Mouse (Mus musculus) small intestine, adult 2 months (tissue): ENCODE results near the gene Ubqln4. TPM values are rescaled to one million over a fixed set of nuclear protein-coding genes. Genes with fewer than 3 reads are reported as not detected.

Experiments used
- H3K27ac ChIP-seq: fragments of 200-500 bp; 2 replicates; pipeline ENCODE4 v1.5.1; 2012; ENCODE audit warnings: low read depth, low read length, control low read depth, inconsistent platforms; ENCODE audit not compliant: insufficient read depth
- H3K27me3 ChIP-seq: fragments of 200-500 bp; 2 replicates; pipeline ENCODE4 v1.6.1; 2012; ENCODE audit warnings: mild to moderate bottlenecking, moderate library complexity, low read length, inconsistent platforms; ENCODE audit not compliant: control insufficient read depth, insufficient read depth
- H3K36me3 ChIP-seq: fragments of 200-500 bp; 2 replicates; pipeline ENCODE4 v1.6.1; 2012; ENCODE audit warnings: mild to moderate bottlenecking, low read length, control low read depth, inconsistent platforms; ENCODE audit not compliant: control insufficient read depth, insufficient read depth
- H3K4me1 ChIP-seq: fragments of 200-500 bp; 2 replicates; pipeline ENCODE4 v1.6.1; 2012; ENCODE audit warnings: low read length, inconsistent platforms, mixed read lengths; ENCODE audit not compliant: control insufficient read depth, insufficient read depth, insufficient read length
- H3K4me3 ChIP-seq: fragments of 200-500 bp; 2 replicates; pipeline ENCODE4 v1.5.1; 2012; ENCODE audit warnings: low read depth, mild to moderate bottlenecking, control low read depth, inconsistent platforms, low read length, moderate library complexity
- CTCF ChIP-seq: fragments of 200-500 bp; IDR thresholded peaks from 2 replicates; pipeline ENCODE4 v1.5.1; 2012; ENCODE audit warnings: low read depth, mild to moderate bottlenecking, control low read depth, inconsistent platforms, low read length, moderate library complexity, mixed read lengths; ENCODE audit not compliant: insufficient replicate concordance, insufficient read length; ENCODE audit errors: extremely low read depth
- POLR2A ChIP-seq: fragments of 200-500 bp; IDR thresholded peaks from 2 replicates; pipeline ENCODE4 v1.6.1; 2012; ENCODE audit warnings: low read depth, mild to moderate bottlenecking, control low read depth, inconsistent platforms, low read length, moderate library complexity
- WGBS: fragments of 180-500 bp; shearing (Covaris S2); methylation state at CpG from one replicate; pipeline ENCODE4 v1.1.7; 2018; 5-methylcytosine and 5-hydroxymethylcytosine counted together
- polyA plus RNA-seq: library from polyadenylated mRNA; depleted of rRNA; stranded (reverse); fragments of >200 nt; gene quantifications from 2 replicates; pipeline ENCODE4 v1.2.3, GENCODE M21; 2012

The Ubqln4 gene
- polyA plus RNA-seq, 1 experiment: 35.4 TPM

- Histone ChIP-seq H3K36me3 (no peaks in the 10 kb centered on the region), H3K4me3 (peak overlapping the region; percentile 98), H3K27me3 (0 out of 2 replicates have a peak, but pooled peaks cover 6% of the 10 kb centered on the region), H3K4me1 (peaks cover 10% of the 10 kb centered on the region), H3K27ac (no peak overlapping the region)
- TF ChIP-seq CTCF (no peak), POLR2A (0 out of 2 replicates have a peak, but pooled peaks have one; percentile 20)
- WGBS: 1% methylated on average over 61 of the region's 63 CpGs
Observed at GRCm38 (mm10) chr3:88531348-88532298, 21.9 kb upstream of the Ubqln4 start.

- TF ChIP-seq POLR2A (no peak), CTCF (no peak)
- peaks cover 14% of the 10 kb centered on the region for H3K4me1 ChIP-seq
- no peak within 1 kb of the TSS for H3K27ac ChIP-seq
- H3K27me3 ChIP-seq: 0 out of 2 replicates have a peak, but pooled peaks cover 6% of the 10 kb centered on the region
- WGBS: 3% methylated on average over 17 of the region's 31 CpGs
- H3K36me3 ChIP-seq: no peaks in the 10 kb centered on the region
- H3K4me3 ChIP-seq: peak within 1 kb of the TSS; percentile 98
Observed at GRCm38 (mm10) chr3:88532299-88532674, 21.3 kb upstream of the Ubqln4 start, which contains the start of gene Mex3a. Gene Mex3a, plus strand, starts transcription at chr3:88532395.

- peaks cover 14% of the 10 kb centered on the region for H3K4me1 ChIP-seq
- TF ChIP-seq POLR2A: no peak
- TF ChIP-seq CTCF: no peak
- H3K4me3 ChIP-seq: peak overlapping the region; percentile 59
- 0 out of 2 replicates have a peak, but pooled peaks cover 6% of the 10 kb centered on the region for H3K27me3 ChIP-seq
- no peak overlapping the region for H3K27ac ChIP-seq
- no peaks in the 10 kb centered on the region for H3K36me3 ChIP-seq
- WGBS: 8% methylated on average over 39 of the region's 40 CpGs
Observed at GRCm38 (mm10) chr3:88532689-88533511, 20.7 kb upstream of the Ubqln4 start.

- no peaks in the 10 kb centered on the region for H3K36me3 ChIP-seq
- H3K4me3 ChIP-seq: no peak overlapping the region
- H3K27ac ChIP-seq: no peak overlapping the region
- H3K27me3 ChIP-seq: 0 out of 2 replicates have a peak, but pooled peaks cover 6% of the 10 kb centered on the region
- WGBS: 52% methylated on average over 5 of the region's 5 CpGs
- H3K4me1 ChIP-seq: peaks cover 14% of the 10 kb centered on the region
- TF ChIP-seq POLR2A (no peak), CTCF (no peak)
Observed at GRCm38 (mm10) chr3:88533706-88534105, 19.9 kb upstream of the Ubqln4 start.

- Histone ChIP-seq H3K4me3 (no peak overlapping the region), H3K27me3 (0 out of 2 replicates have a peak, but pooled peaks cover 6% of the 10 kb centered on the region), H3K36me3 (no peaks in the 10 kb centered on the region), H3K27ac (no peak overlapping the region), H3K4me1 (peaks cover 14% of the 10 kb centered on the region)
- TF ChIP-seq POLR2A (no peak), CTCF (no peak)
- WGBS: 82% methylated on average over 3 of the region's 3 CpGs
Observed at GRCm38 (mm10) chr3:88535005-88535404, 18.6 kb upstream of the Ubqln4 start.

GRCm38 (mm10) chr3:88535527-88535926 is 18.0 kb upstream of the Ubqln4 start:
- no peaks in the 10 kb centered on the region for H3K36me3 ChIP-seq
- TF ChIP-seq POLR2A (no peak), CTCF (no peak)
- 95% methylated on average over 4 of the region's 4 CpGs for WGBS
- 0 out of 2 replicates have a peak, but pooled peaks cover 6% of the 10 kb centered on the region for H3K27me3 ChIP-seq
- no peak overlapping the region for H3K4me3 ChIP-seq
- peaks cover 14% of the 10 kb centered on the region for H3K4me1 ChIP-seq
- no peak overlapping the region for H3K27ac ChIP-seq
